Mouse (Mus musculus): ENCODE measurements at regions not wholly inside any gene's neighbourhood (a gene's known extent, or its start where the extent isn't known, plus 50 kb on each side); places are given as distances from the start of the nearest gene placed in this dataset.

DNA sequence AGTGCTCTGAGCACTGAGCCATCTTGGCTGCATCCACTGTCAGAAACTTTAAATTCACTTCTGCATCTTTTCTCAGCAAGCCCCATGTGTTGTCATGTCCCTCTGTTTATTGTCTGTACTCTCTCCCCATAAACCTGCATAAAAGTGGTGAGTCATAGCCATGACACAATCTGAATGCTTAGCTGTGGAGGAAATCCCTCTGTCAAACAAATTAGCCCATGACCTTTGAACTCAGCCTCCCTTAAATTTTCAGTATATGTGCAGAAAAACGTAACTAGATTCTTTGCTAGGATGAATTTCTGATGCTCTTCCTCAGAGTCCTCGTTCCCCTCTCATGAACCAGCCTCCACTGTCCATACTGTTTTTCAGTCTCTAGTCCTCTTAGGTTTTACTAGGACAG lies 337.4 kb upstream of the Meis1 start:
- ATAC-seq (ENCODE audit: insufficient read depth): no peak
- Histone ChIP-seq H3K9me3 (replicated peaks) (no peaks in the 10 kb centered on the region), H3K4me1 (replicated peaks) (no peaks in the 10 kb centered on the region), H3K36me3 (replicated peaks) (no peaks in the 10 kb centered on the region), H3K9ac (no peak overlapping the region), H3K27me3 (no peaks in the 10 kb centered on the region), H3K27ac (replicated peaks) (no peak overlapping the region), H3K4me2 (no peak overlapping the region), H3K4me3 (replicated peaks) (no peak overlapping the region)
- WGBS (ENCODE audit: insufficient replicate concordance): 48% methylated on average over 2 of the region's 2 CpGs

DNA sequence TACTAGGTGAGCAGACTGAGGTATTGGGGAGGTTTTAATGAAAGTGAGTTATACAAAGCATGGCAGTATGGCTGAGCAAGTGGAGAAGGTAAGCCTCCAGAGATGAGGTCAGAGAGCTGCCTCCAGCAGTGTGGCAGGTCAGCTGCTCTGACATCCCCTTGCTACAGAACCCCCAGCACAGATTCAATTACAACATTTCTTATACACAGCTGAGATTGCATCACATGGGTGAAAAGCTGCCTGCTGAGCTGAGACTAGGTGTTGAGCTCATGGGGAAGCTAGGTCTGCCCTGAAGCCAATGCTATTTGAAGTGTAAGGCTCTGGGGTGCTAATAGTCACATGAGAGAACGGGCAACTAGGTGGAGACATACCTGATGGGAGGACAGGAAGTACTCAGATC lies 350.4 kb upstream of the Meis1 start:
- no peaks in the 10 kb centered on the region for H3K9me3 ChIP-seq (replicated peaks)
- H3K36me3 ChIP-seq (replicated peaks): no peaks in the 10 kb centered on the region
- no peak overlapping the region for H3K4me3 ChIP-seq (replicated peaks)
- ATAC-seq (ENCODE audit: insufficient read depth): no peak
- H3K4me1 ChIP-seq (replicated peaks): no peaks in the 10 kb centered on the region
- WGBS (ENCODE audit: insufficient replicate concordance): 28% methylated on average over 1 of the region's 1 CpGs
- H3K9ac ChIP-seq: no peak overlapping the region
- no peak overlapping the region for H3K4me2 ChIP-seq
- H3K27ac ChIP-seq (replicated peaks): no peak overlapping the region
- no peaks in the 10 kb centered on the region for H3K27me3 ChIP-seq

GRCm38 (mm10) chr11:19373476-19373875 lies 354.7 kb upstream of the Meis1 start:
- 51% methylated on average over 5 of the region's 5 CpGs for WGBS (ENCODE audit: insufficient replicate concordance)
- no peaks in the 10 kb centered on the region for H3K4me1 ChIP-seq (replicated peaks)
- no peaks in the 10 kb centered on the region for H3K36me3 ChIP-seq (replicated peaks)
- no peak for ATAC-seq (ENCODE audit: insufficient read depth)
- no peak overlapping the region for H3K4me3 ChIP-seq (replicated peaks)
- H3K27me3 ChIP-seq: no peaks in the 10 kb centered on the region
- no peaks in the 10 kb centered on the region for H3K9me3 ChIP-seq (replicated peaks)
- no peak overlapping the region for H3K9ac ChIP-seq
- H3K27ac ChIP-seq (replicated peaks): no peak overlapping the region
- H3K4me2 ChIP-seq: no peak overlapping the region

DNA sequence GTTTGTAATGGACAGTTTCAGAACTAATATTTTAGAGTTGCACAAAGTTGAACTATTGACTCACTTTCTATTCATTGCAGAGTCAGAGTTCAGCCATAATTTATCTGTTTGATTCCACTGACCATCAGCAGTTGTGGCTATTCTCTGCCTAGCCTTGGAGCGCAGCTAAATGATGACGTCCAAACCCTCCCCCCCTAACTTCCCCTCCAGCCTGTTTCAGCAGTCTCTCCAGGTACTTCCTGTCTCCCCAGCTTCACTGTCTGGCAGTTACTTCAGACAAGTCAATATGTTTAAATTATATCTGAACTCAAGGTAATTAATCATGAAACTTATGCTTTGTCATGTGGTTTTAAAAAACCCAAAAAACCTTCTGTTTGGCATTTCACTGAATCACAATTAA lies 362.1 kb upstream of the Meis1 start:
- no peak for ATAC-seq (ENCODE audit: insufficient read depth)

GRCm38 (mm10) chr11:19389136-19389535 lies 370.4 kb upstream of the Meis1 start:
- Histone ChIP-seq H3K9ac (no peak overlapping the region), H3K27ac (replicated peaks) (no peak overlapping the region), H3K27me3 (no peaks in the 10 kb centered on the region), H3K4me2 (no peak overlapping the region), H3K4me1 (replicated peaks) (no peaks in the 10 kb centered on the region), H3K9me3 (replicated peaks) (no peaks in the 10 kb centered on the region), H3K36me3 (replicated peaks) (no peaks in the 10 kb centered on the region), H3K4me3 (replicated peaks) (no peak overlapping the region)
- 66% methylated on average over 6 of the region's 6 CpGs for WGBS (ENCODE audit: insufficient replicate concordance)
- no peak for ATAC-seq (ENCODE audit: insufficient read depth)

More for the DNA sequence above, 362.1 kb upstream of the Meis1 start:
- H3K4me1 ChIP-seq (replicated peaks): no peaks in the 10 kb centered on the region
- H3K4me3 ChIP-seq (replicated peaks): no peak overlapping the region
- no peak overlapping the region for H3K27ac ChIP-seq (replicated peaks)
- WGBS (ENCODE audit: insufficient replicate concordance): 14% methylated on average over 2 of the region's 2 CpGs
- no peaks in the 10 kb centered on the region for H3K9me3 ChIP-seq (replicated peaks)
- no peaks in the 10 kb centered on the region for H3K36me3 ChIP-seq (replicated peaks)
- no peak overlapping the region for H3K9ac ChIP-seq
- no peak overlapping the region for H3K4me2 ChIP-seq
- H3K27me3 ChIP-seq: no peaks in the 10 kb centered on the region

DNA sequence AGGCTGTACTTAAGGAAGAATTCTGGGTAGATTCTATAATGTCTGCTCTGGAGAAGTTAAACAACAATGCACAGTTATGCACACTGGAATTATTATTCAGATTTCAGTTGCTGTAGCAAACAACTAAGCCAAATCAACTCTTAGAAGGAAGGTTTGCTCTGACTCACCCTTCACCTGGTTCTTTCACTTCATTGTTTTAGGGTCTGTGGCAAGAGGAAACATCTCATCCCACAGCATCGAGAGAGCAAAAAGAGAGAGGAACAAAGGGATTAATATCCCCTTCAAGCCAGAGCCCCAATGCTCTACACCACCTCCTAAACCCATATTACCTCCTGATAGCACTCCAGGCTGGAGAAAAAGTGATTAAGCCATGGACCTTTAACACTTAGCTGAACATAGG lies 373.4 kb upstream of the Meis1 start:
- Histone ChIP-seq H3K27ac (replicated peaks) (no peak overlapping the region), H3K4me2 (no peak overlapping the region), H3K9ac (no peak overlapping the region), H3K9me3 (replicated peaks) (no peaks in the 10 kb centered on the region), H3K4me1 (replicated peaks) (no peaks in the 10 kb centered on the region), H3K27me3 (no peaks in the 10 kb centered on the region), H3K36me3 (replicated peaks) (no peaks in the 10 kb centered on the region), H3K4me3 (replicated peaks) (no peak overlapping the region)
- whole genome bisulfite sequencing (ENCODE audit: insufficient replicate concordance): 7% methylated on average over 1 of the region's 1 CpGs
- ATAC-seq (ENCODE audit: insufficient read depth): no peak

DNA sequence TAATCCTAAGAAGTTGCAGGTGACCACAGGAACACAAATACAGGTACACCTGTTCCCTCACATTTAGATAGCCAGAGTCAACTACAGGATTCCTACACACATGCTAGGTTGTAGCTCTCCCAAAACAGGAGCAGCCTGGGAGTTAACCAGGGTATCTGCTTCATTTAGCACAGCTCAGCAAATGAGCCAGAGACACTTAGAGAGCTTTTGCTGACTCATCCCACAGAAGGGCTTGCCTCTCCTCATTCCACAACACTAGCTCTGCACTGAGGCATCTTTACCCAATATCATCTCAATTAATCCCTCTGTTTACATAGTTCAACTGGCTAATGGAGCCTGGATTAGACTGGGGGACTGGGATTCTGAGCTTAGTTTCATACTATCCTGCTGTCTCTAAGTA lies 375.6 kb upstream of the Meis1 start:
- ATAC-seq (ENCODE audit: insufficient read depth): no peak
- no peaks in the 10 kb centered on the region for H3K27me3 ChIP-seq

DNA sequence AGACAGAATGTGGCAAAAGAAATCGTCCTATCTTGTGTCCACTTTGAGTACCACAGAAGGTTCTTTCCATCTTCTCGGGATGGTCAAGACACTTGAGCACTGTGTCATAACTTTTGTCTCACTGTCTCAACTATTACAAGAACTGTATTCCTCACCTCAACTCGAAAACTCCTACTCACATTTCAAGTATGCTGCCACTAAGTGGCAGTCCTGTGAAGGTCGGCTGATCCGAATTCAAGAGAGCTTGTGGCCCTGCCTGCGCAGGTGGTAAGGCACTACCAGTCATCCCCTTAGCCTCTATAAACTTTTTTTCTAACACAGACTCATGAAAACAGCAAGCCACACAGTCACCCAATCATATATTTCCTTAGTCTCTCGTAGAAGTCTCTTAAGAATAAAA lies 381.6 kb upstream of the Meis1 start:
- no peak for ATAC-seq (ENCODE audit: insufficient read depth)
- 54% methylated on average over 7 of the region's 7 CpGs for WGBS (ENCODE audit: insufficient replicate concordance)

More for the DNA sequence above, 375.6 kb upstream of the Meis1 start:
- Histone ChIP-seq H3K4me1 (replicated peaks) (no peaks in the 10 kb centered on the region), H3K4me3 (replicated peaks) (no peak overlapping the region), H3K4me2 (no peak overlapping the region), H3K9ac (no peak overlapping the region), H3K36me3 (replicated peaks) (no peaks in the 10 kb centered on the region), H3K27ac (replicated peaks) (no peak overlapping the region), H3K9me3 (replicated peaks) (no peaks in the 10 kb centered on the region)

GRCm38 (mm10) chr11:19420143-19420542 lies 401.4 kb upstream of the Meis1 start:
- Histone ChIP-seq H3K9me3 (replicated peaks) (no peaks in the 10 kb centered on the region), H3K27ac (replicated peaks) (no peak overlapping the region), H3K9ac (no peak overlapping the region), H3K4me2 (no peak overlapping the region), H3K27me3 (no peaks in the 10 kb centered on the region), H3K4me1 (replicated peaks) (no peaks in the 10 kb centered on the region), H3K4me3 (replicated peaks) (no peak overlapping the region), H3K36me3 (replicated peaks) (no peaks in the 10 kb centered on the region)
- no peak for ATAC-seq (ENCODE audit: insufficient read depth)
- 43% methylated on average over 2 of the region's 2 CpGs for WGBS (ENCODE audit: insufficient replicate concordance)

More for the DNA sequence above, 381.6 kb upstream of the Meis1 start:
- H3K4me1 ChIP-seq (replicated peaks): no peaks in the 10 kb centered on the region
- H3K4me3 ChIP-seq (replicated peaks): no peak overlapping the region
- no peak overlapping the region for H3K9ac ChIP-seq
- H3K9me3 ChIP-seq (replicated peaks): no peaks in the 10 kb centered on the region
- no peak overlapping the region for H3K4me2 ChIP-seq
- no peaks in the 10 kb centered on the region for H3K36me3 ChIP-seq (replicated peaks)
- H3K27me3 ChIP-seq: no peaks in the 10 kb centered on the region
- no peak overlapping the region for H3K27ac ChIP-seq (replicated peaks)

DNA sequence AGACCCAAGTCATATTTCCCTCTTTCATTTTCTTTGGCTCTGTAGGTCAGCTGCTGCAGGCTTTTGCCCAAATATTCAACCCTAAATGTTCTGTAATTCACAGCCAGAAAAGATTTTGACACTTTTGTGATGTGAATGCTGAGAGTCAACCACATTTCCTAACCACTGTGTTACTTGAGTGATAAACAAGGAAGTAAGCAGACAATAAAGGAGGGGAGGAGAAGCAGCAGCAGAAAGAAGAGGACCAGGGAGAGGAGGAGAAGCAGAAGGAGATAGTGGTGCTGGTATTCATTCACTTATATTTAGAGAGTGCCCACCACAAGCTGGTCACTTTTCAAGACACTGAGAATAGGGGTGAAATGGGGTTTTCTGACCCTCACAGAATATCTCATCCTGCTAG lies 404.5 kb upstream of the Meis1 start:
- H3K9me3 ChIP-seq (replicated peaks): no peaks in the 10 kb centered on the region
- no peak for ATAC-seq (ENCODE audit: insufficient read depth)
- H3K36me3 ChIP-seq (replicated peaks): no peaks in the 10 kb centered on the region
- H3K27ac ChIP-seq (replicated peaks): no peak overlapping the region
- no peak overlapping the region for H3K9ac ChIP-seq
- no peaks in the 10 kb centered on the region for H3K4me1 ChIP-seq (replicated peaks)
- H3K4me3 ChIP-seq (replicated peaks): no peak overlapping the region
- no peaks in the 10 kb centered on the region for H3K27me3 ChIP-seq
- no peak overlapping the region for H3K4me2 ChIP-seq

DNA sequence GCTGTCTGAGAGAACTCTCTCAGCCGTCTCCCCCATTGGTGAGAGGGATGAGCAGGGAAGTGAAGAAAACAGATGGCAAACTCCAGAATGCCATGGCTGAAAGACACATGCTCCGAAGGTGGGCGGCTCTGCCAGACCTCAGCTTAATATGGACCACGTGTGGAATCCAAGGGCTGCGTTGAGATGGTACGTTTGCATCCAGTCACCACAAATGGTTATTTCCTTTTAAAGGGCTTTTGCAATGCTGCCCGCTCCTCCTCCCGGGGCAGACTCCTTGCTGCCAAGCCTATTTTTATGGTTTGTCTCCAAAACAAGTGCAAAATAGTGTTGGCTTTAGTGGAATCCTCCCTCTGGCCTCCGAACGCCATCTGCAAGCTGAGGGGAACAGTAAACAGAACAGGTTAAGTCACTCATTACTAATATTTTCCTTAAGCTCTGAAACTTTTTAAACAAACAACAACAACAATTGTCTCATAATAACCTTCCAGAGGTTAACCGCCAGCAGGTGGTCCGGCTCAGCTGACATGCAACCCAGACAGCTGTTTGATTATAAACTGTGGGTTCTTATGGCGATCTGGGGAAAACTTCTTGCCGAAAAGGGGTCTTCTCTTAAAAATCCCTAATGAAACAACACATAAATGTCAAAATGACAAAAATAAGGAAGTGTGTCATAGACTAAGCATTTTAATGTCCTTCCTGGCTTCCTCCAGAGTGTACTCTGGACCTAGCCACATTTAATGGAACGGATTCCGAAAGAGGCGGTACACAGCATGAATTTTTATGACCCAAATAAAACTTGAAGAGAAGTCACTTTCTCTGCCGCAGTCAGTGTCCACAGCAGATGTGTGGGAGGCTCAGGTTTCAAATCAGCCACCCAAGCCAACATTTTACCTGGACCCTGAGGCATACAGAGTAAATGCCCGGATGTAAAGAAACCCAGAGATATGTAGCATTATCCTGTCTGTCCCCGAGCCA lies 405.3 kb upstream of the Meis1 start:
- Histone ChIP-seq H3K4me1 (replicated peaks) (no peaks in the 10 kb centered on the region), H3K9me3 (replicated peaks) (no peaks in the 10 kb centered on the region), H3K27ac (replicated peaks) (no peak overlapping the region), H3K4me2 (no peak overlapping the region), H3K9ac (no peak overlapping the region), H3K27me3 (no peaks in the 10 kb centered on the region), H3K4me3 (replicated peaks) (no peak overlapping the region), H3K36me3 (replicated peaks) (no peaks in the 10 kb centered on the region)
- WGBS (ENCODE audit: insufficient replicate concordance): 53% methylated on average over 20 of the region's 20 CpGs
- no peak for ATAC-seq (ENCODE audit: insufficient read depth)

DNA sequence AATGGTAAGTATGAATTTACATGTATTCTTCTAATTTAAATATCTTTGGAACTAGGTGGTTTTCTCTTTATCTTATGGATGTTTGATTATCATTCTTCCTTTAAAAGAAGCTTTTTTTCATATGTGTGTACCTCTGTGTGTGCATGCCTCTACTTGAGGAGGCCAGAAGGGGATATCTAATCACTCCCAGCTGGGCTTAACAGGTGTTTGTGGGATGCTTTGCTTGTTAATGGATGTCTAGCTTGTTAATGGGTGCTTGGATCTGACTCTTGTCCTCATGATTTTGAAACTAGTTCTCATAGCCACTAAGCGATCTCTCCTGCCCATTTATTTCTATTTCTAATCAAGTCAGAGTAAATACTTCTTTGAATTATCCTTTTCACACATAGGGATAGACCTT lies 408.8 kb upstream of the Meis1 start:
- 74% methylated on average over 1 of the region's 1 CpGs for WGBS (ENCODE audit: insufficient replicate concordance)
- Histone ChIP-seq H3K9ac (no peak overlapping the region), H3K4me3 (replicated peaks) (no peak overlapping the region), H3K27me3 (no peaks in the 10 kb centered on the region), H3K9me3 (replicated peaks) (no peaks in the 10 kb centered on the region), H3K36me3 (replicated peaks) (no peaks in the 10 kb centered on the region), H3K27ac (replicated peaks) (no peak overlapping the region), H3K4me2 (no peak overlapping the region), H3K4me1 (replicated peaks) (no peaks in the 10 kb centered on the region)
- ATAC-seq (ENCODE audit: insufficient read depth): no peak

Data from liver, embryonic 15.5 days (tissue).